Mouse (Mus musculus): ENCODE data around the gene Pglyrp2. TPM values are rescaled to one million over a fixed set of nuclear protein-coding genes. Genes with fewer than 3 reads are reported as not detected.

The Pglyrp2 gene
- polyA plus RNA-seq, 1 experiment: 0.05 TPM

DNA sequence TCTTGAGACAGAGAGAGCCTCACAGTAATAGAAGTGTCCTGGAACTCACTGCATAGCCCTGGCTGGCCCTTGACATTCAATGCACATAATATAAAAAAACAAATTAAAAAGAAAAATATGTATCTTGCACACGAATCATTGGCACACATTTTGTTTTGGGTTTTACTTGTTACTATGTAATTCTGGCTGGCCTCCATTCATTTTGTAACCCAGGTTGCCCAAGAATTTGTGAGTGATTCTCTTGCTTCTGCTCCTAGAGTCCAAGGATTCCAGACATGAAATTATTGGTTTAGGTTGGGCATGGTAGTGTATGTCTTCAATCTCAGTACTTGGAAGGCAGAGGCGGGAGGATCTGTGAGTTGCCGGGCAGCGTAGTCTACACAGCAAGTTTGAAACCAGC lies 13.1 kb upstream of the Pglyrp2 start:
- DNase-seq (ENCODE audit: low read depth): no peak
- no peak for TF ChIP-seq POLR2A (IDR thresholded peaks at IDR 0.05; ENCODE audit: borderline replicate concordance, extremely low read depth, insufficient read depth, insufficient read length, poor library complexity, severe bottlenecking)
- no peak for TF ChIP-seq CTCF (IDR thresholded peaks at IDR 0.05; ENCODE audit: borderline replicate concordance, extremely low read depth, insufficient read depth, insufficient read length)

DNA sequence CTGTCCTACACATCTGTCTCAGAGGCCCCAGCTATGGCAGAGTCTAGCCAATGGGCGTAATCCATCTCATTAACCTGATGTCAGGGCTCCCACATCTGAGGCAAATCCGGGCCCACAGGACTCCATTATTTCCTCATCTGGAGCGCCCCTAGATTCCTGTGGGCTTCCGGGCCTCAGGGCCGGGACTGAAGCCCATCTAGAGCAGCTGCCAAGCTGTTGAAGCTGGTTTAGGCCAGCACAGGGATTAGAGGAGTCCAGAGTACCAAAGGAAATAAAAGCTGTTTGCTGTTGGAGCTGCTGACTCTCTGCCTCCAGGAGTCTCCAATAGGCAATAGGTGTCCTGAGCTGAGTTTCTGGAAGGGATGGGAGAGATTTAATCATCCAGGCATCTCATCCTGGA lies 11.2 kb upstream of the Pglyrp2 start:
- no peak for DNase-seq (ENCODE audit: low read depth)
- TF ChIP-seq POLR2A (IDR thresholded peaks at IDR 0.05; ENCODE audit: borderline replicate concordance, extremely low read depth, insufficient read depth, insufficient read length, poor library complexity, severe bottlenecking): no peak

DNA sequence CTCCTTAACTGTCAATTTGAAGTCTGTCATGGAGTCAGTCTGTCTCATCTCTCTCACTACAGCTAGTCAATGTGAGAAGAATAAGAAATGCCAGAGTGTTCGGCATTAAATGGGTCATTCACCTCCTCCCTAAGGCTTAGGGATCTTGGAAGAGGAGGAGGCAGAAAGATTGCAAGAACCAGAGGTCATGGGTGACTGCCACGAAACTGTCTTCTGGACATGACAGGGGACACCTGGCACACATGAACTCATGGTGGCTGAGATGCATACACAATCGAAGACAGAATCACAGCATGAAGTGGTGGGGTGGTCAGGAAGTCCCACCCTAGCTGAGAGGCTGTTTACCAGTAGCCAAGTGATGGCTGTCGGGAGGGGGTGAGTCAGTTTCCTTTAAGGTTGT lies 10.4 kb upstream of the Pglyrp2 start:
- no peak for DNase-seq (ENCODE audit: low read depth)
- TF ChIP-seq POLR2A (IDR thresholded peaks at IDR 0.05; ENCODE audit: borderline replicate concordance, extremely low read depth, insufficient read depth, insufficient read length, poor library complexity, severe bottlenecking): no peak
- no peak for TF ChIP-seq CTCF (IDR thresholded peaks at IDR 0.05; ENCODE audit: borderline replicate concordance, extremely low read depth, insufficient read depth, insufficient read length)

DNA sequence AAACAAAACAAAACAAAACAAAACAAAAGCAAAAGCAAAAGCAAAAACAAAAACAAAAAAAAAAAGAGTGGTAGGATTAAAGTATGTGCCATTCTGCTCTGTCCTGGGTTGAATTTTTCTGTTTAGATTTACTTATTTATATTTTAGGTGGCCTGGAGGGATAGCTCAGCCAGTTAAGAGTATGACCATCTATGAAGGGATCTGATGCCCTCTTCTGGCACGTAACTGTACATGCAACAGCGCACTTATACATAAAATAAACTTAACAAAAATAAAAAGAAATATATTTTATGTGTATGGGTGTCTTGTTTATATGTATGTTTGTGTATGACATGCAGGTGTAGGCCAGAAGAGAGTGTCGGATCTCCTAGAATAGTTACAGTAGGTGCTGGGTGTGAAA lies 8.0 kb upstream of the Pglyrp2 start:
- peak; percentile 72 for DNase-seq (ENCODE audit: low read depth)

DNA sequence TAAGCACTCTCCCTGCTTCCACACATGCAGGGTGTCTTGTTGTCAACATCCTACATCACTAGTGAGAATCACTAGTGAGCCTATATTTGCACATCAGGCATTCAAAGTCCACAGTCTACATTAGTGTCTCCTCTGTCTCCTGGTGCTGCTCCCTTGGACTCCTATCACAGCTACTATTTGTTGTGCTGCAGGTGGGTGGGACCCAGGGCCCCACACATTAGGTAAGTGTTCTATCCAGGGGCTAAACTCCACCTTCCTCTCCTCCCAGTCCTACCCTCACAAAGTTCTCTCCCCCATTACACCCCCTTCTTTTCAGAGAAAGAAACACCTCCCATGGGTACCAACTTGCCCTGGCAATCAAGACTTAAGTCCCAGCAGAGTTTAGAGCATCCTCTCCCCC lies 2.6 kb upstream of the Pglyrp2 start:
- no peak for TF ChIP-seq CTCF (IDR thresholded peaks at IDR 0.05; ENCODE audit: borderline replicate concordance, extremely low read depth, insufficient read depth, insufficient read length)
- TF ChIP-seq POLR2A (IDR thresholded peaks at IDR 0.05; ENCODE audit: borderline replicate concordance, extremely low read depth, insufficient read depth, insufficient read length, poor library complexity, severe bottlenecking): no peak
- DNase-seq (ENCODE audit: low read depth): no peak

More for the DNA sequence above, 8.0 kb upstream of the Pglyrp2 start:
- TF ChIP-seq CTCF (IDR thresholded peaks at IDR 0.05; ENCODE audit: borderline replicate concordance, extremely low read depth, insufficient read depth, insufficient read length) (peak; percentile 39; the same call in 1 of the 2 replicates), POLR2A (IDR thresholded peaks at IDR 0.05; ENCODE audit: borderline replicate concordance, extremely low read depth, insufficient read depth, insufficient read length, poor library complexity, severe bottlenecking) (no peak)

DNA sequence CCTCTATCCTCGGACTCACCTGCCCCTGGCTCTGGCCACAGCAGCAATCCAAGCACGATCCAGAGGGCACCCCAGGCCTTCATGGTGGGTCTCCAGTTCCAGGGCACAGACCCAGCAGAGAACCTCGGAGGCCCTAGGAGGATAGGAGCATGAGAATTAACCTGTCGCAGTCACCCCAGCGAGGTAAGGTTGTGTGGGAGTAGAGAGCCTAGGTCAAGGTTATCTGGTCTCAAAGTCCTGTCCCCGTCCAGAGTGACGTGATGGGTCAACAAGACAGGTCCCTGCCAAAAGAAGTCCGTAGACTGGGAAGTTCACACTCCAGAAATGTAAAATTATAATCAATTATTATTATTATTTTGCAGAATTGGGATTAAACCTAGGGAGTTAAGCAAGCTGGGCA lies 3.2 kb downstream of the Pglyrp2 start:
- TF ChIP-seq POLR2A (IDR thresholded peaks at IDR 0.05; ENCODE audit: borderline replicate concordance, extremely low read depth, insufficient read depth, insufficient read length, poor library complexity, severe bottlenecking): no peak
- no peak for TF ChIP-seq CTCF (IDR thresholded peaks at IDR 0.05; ENCODE audit: borderline replicate concordance, extremely low read depth, insufficient read depth, insufficient read length)
- DNase-seq (ENCODE audit: low read depth): no peak

DNA sequence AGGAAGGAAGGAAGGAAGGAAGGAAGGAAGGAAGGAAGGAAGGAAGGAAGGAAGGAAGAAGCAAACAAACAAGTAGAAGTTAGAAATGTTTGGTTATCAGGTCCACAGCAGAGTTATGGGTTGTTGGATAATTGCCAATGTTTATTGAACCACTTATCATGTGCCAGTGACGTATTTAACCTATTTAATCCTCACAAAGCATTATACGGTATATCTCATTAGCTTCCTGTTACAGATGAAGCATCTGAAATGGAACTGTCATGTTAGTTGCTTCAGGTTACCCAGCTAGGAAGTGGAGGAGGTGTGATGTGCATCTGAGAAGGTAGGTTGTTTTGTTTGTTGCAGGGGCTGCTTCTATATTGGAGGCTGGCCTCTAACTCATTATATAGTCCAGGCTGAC lies 4.0 kb downstream of the Pglyrp2 start:
- TF ChIP-seq CTCF (IDR thresholded peaks at IDR 0.05; ENCODE audit: borderline replicate concordance, extremely low read depth, insufficient read depth, insufficient read length): no peak
- no peak for TF ChIP-seq POLR2A (IDR thresholded peaks at IDR 0.05; ENCODE audit: borderline replicate concordance, extremely low read depth, insufficient read depth, insufficient read length, poor library complexity, severe bottlenecking)
- no peak for DNase-seq (ENCODE audit: low read depth)

DNA sequence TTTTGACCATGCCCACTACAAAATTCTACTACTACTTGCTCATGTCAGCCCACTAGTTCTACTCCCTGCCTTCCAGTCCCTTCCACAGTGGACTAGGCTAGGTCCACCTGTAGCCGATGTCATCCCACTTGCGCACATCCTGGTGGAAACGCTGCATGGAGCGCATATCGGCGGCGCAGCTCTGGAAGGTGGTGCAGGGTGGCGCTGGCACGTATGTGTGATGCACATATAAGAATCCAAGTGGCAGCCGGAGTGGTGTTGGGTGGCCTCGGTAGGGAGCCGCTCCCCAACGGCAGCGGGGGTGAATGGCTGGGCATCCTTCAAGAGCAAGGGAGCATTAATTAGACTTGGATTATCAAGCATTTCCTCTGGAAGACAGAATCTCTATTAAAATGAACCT lies 7.2 kb downstream of the Pglyrp2 start:
- TF ChIP-seq POLR2A (IDR thresholded peaks at IDR 0.05; ENCODE audit: borderline replicate concordance, extremely low read depth, insufficient read depth, insufficient read length, poor library complexity, severe bottlenecking) (no peak), CTCF (IDR thresholded peaks at IDR 0.05; ENCODE audit: borderline replicate concordance, extremely low read depth, insufficient read depth, insufficient read length) (no peak)

DNA sequence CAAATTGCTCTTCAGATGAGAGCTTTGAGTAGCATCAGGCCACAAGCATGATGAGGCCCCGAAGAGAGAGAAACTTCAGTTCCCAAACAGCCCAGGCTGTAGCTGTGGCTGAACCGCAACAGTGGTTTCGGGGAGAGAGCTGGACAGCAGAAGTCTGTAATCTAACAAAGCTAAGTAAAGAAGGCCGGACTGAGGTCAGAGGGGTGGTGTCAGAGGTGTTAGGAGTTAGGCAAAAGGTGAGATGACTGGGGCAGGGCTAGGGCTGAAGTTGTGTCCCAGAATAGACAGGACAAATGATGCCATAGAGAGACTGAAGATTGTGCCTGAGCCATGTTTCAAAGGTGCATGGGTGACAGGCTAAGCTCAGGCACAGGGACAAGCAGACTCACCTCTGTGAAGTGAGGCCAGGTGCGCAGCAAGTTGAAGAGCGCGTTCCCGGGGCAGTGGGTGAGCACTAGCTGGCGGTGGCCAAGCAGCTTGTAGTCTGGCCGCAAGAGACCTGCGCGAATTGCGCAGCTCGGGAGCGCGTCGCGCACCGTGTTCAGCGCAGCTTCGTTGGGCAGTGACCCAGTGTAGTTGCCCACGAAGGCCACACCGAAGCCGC lies 8.4 kb downstream of the Pglyrp2 start:
- TF ChIP-seq CTCF (IDR thresholded peaks at IDR 0.05; ENCODE audit: borderline replicate concordance, extremely low read depth, insufficient read depth, insufficient read length): no peak
- TF ChIP-seq POLR2A (IDR thresholded peaks at IDR 0.05; ENCODE audit: borderline replicate concordance, extremely low read depth, insufficient read depth, insufficient read length, poor library complexity, severe bottlenecking): no peak
- DNase-seq (ENCODE audit: low read depth): no peak

More for the DNA sequence above, 7.2 kb downstream of the Pglyrp2 start:
- DNase-seq (ENCODE audit: low read depth): no peak

DNA sequence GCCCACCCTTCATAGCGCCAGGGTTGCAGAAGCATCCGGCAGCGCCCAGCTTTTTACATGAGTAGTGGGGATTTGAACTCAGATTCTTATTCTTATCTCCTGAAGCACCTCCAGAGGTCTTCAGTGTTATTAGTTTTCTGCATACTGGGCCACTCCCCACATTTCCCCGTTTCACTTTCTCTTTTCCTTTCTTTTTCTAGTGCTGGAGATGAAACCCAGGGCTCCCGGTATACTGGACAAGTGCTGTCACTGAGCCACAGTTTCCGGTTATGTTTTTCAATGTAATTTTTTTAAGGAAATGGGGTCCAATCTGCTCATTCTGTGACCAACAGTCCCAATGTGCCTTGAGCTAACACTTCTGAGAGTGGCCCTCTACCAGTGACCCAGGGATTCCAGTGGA lies 12.1 kb downstream of the Pglyrp2 start:
- no peak for TF ChIP-seq CTCF (IDR thresholded peaks at IDR 0.05; ENCODE audit: borderline replicate concordance, extremely low read depth, insufficient read depth, insufficient read length)
- TF ChIP-seq POLR2A (IDR thresholded peaks at IDR 0.05; ENCODE audit: borderline replicate concordance, extremely low read depth, insufficient read depth, insufficient read length, poor library complexity, severe bottlenecking): no peak
- no peak for DNase-seq (ENCODE audit: low read depth)

DNA sequence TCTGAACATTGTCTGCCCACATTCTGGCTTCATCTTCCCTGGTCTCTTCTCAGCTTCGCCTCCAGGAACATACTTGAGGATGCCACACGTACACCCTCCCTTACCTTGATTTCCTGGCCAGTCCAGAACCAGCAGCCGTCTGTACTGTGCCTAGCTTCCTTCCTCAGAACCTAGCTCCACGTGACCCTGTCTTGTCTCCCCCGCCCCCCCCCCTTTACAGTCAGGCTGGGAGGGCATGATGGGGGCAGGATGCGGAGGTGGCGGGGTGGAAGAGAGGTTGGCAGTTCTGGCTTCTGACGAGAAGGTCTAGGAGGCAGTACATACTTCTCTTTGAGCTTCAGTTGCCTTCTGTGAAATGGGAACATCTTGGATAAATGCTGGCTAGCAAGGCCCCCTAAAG lies 20.6 kb downstream of the Pglyrp2 start, which contains the start of gene Rasal3:
TSS of gene Rasal3 (minus strand) at position 167 of the 400 bp plus-strand sequence.
- TF ChIP-seq POLR2A (IDR thresholded peaks at IDR 0.05; ENCODE audit: borderline replicate concordance, extremely low read depth, insufficient read depth, insufficient read length, poor library complexity, severe bottlenecking) (no peak), CTCF (IDR thresholded peaks at IDR 0.05; ENCODE audit: borderline replicate concordance, extremely low read depth, insufficient read depth, insufficient read length) (no peak)
- no peak for DNase-seq (ENCODE audit: low read depth)

DNA sequence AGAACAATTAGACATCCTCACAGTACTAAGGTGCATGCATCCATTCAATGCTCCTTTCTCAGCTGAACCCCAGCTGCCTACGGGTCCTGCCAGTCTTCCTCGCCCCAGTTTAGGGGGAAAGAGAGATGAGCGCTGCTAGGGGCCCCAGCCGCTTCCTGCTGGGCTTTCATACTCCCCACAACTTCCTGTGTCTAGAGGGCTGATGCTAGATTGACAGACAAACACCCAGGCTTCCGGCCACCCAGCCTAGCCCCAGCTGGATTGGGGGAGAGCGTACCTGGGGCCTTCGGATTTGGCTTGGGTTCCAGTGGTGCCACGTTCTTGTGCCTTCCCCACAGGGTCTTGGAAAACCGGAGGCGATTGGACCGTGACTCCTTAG lies 21.2 kb downstream of the Pglyrp2 start:
- no peak for DNase-seq (ENCODE audit: low read depth)
- TF ChIP-seq POLR2A (IDR thresholded peaks at IDR 0.05; ENCODE audit: borderline replicate concordance, extremely low read depth, insufficient read depth, insufficient read length, poor library complexity, severe bottlenecking) (no peak), CTCF (IDR thresholded peaks at IDR 0.05; ENCODE audit: borderline replicate concordance, extremely low read depth, insufficient read depth, insufficient read length) (no peak)

Data from brain, embryonic 14.5 days (tissue).